Mouse (Mus musculus) 3134 (cell line): Measurements from ENCODE around the gene Pold1.

Experiments
- DNase-seq: peaks from one replicate; pipeline ENCODE4 v3.0.0-alpha.2; 2011; ENCODE audit warnings: low spot score; ENCODE audit not compliant: insufficient read length; ENCODE audit errors: extremely low read depth

Pold1 gene

GRCm38 (mm10) chr7:44547725-44548124 is 924 bp downstream of the Pold1 start:
- no peak for DNase-seq

GRCm38 (mm10) chr7:44547041-44547440 is 1.6 kb downstream of the Pold1 start:
- no peak for DNase-seq

- DNase-seq = no peak
Observed at GRCm38 (mm10) chr7:44546274-44546673, 2.4 kb downstream of the Pold1 start.

GRCm38 (mm10) chr7:44543071-44543470 is 5.6 kb downstream of the Pold1 start:
- no peak for DNase-seq

- DNase-seq = no peak
Observed at GRCm38 (mm10) chr7:44542555-44542954, 6.1 kb downstream of the Pold1 start.

- DNase-seq = no peak
Observed at GRCm38 (mm10) chr7:44538756-44539624, 9.7 kb downstream of the Pold1 start.

- no peak for DNase-seq
Observed at GRCm38 (mm10) chr7:44537496-44537895, 11.2 kb downstream of the Pold1 start.

GRCm38 (mm10) chr7:44537009-44537408 is 11.6 kb downstream of the Pold1 start:
- no peak for DNase-seq

GRCm38 (mm10) chr7:44536590-44536968 is 12.1 kb downstream of the Pold1 start:
- no peak for DNase-seq

GRCm38 (mm10) chr7:44535657-44536589 is 12.7 kb downstream of the Pold1 start:
- no peak for DNase-seq

GRCm38 (mm10) chr7:44534656-44535441 is 13.8 kb downstream of the Pold1 start:
- no peak for DNase-seq

- no peak for DNase-seq
Observed at GRCm38 (mm10) chr7:44534242-44534641, 14.4 kb downstream of the Pold1 start.

GRCm38 (mm10) chr7:44533746-44534045 is 15.0 kb downstream of the Pold1 start:
- no peak for DNase-seq

- no peak for DNase-seq
Observed at GRCm38 (mm10) chr7:44532918-44533745, 15.5 kb downstream of the Pold1 start.

GRCm38 (mm10) chr7:44531946-44532732 is 16.5 kb downstream of the Pold1 start, which contains the start of gene Spib:
Gene Spib (minus strand): TSS chr7:44532071.
- no peak for DNase-seq

GRCm38 (mm10) chr7:44531207-44531606 is 17.4 kb downstream of the Pold1 start:
- DNase-seq = no peak

- DNase-seq = no peak
Observed at GRCm38 (mm10) chr7:44530507-44530906, 18.1 kb downstream of the Pold1 start.

- no peak for DNase-seq
Observed at GRCm38 (mm10) chr7:44529518-44529917, 19.1 kb downstream of the Pold1 start.
